Mouse (Mus musculus) Patski (cell line): ENCODE results near the gene Dop1b. TPM values are rescaled to one million over a fixed set of nuclear protein-coding genes. Genes with fewer than 3 reads are reported as not detected.

Source experiments
- ATAC-seq: fragments of 100-300 bp; one replicate; pipeline ENCODE4 v1.8.0; 2021
- CTCF ChIA-PET: fragments of 350-600 bp; sonication (Branson Sonifier 250); formaldehyde crosslinking; loops from one replicate; lab custom pipeline; 2022; ENCODE audit warnings: inconsistent platforms; lab: Charles Lee
- POLR2A ChIA-PET: fragments of 350-600 bp; sonication (Branson Sonifier 250); formaldehyde crosslinking; loops from one replicate; lab custom pipeline; 2022; ENCODE audit warnings: antibody characterized with exemption, inconsistent platforms; lab: Charles Lee
- DNase-seq: peaks from one replicate; pipeline ENCODE4 v3.0.0-alpha.2; 2011; ENCODE audit warnings: low read depth, low spot score
- H3K27me3 ChIP-seq: fragments of 371-371 bp; one replicate; pipeline ENCODE4 v1.5.1; 2021
- CTCF ChIP-seq: fragments of 100-300 bp; IDR thresholded peaks from one replicate; pipeline ENCODE4 v1.5.1; 2021
- in situ Hi-C: fragments of 300-500 bp; cut with MboI; formaldehyde crosslinking; loops from 3 replicates; pipeline ENCODE4 v1.11.1; 2018; ENCODE audit warnings: low pct_unique_long_range_greater_than_20kb, mixed read lengths
- polyA plus RNA-seq: library from polyadenylated mRNA; unstranded; gene quantifications from one replicate; pipeline ENCODE4 v1.2.3, GENCODE M21; 2021

Gene Dop1b
- polyA plus RNA-seq, 1 experiment from 2014 or later = 12.6 TPM

DNA sequence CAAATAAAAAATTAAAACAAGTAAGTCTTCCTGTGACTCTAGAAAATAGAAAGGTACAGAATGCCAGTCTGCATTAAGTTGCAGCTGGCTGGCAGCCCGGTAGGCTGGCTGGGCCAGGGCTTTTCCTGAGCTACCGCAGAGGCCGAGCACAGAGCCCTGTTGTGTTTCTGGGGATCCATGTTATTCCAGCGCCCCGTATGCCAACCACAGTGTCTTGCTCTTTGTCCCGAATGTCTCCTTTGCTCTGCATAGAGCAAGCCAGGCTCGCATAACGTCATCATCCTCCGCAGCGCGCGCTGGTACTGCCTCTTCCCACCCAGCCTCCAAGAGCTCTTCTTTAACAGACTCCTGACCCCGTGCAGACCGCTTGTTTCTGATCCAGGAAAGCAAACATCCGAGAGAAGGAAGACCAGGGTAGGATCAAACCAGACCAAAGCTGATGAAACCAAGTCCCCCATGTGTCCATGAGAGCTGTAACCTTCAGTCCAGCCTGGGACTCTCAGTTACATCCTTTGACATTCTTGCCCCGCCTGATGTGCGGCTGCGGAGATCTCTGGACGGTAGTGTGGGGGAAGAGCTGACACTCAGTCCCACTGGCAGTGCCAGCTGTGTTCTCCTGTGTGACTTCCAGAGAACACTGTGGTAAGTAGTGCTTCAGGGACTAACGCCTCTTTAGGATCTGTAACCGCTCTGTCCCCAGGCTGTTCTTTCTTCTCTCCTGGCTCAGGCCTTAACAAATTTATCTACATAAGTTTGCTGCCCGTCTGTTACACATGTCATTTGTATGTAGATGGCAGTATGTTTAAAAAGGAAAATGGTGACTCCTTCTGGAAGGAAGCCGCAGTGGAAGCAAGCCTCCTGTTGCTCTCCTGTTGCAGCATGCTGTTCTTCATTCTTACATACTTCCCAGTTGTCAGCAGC, 18.4 kb downstream of the Dop1b start:
- CTCF ChIA-PET = interaction anchor here (1.3 kb wide), 1 partner anchor 10 kb away, joined by 4 read pairs; no protein-coding TSS in a partner anchor
- no peak for TF ChIP-seq CTCF
- no peak for ATAC-seq
- in situ Hi-C loops = no loop called here
- H3K27me3 ChIP-seq = no peaks in the 10 kb centered on the region
- POLR2A ChIA-PET = interaction anchor here (0.6 to 0.8 kb wide), 2 partner anchors 8 to 46 kb away, joined by 3 read pairs; no protein-coding TSS in a partner anchor
- DNase-seq = no peak

- ChIA-PET CTCF (interaction anchor here (1.3 kb wide), 1 partner anchor 8 kb away, joined by 4 read pairs; no protein-coding TSS in a partner anchor), POLR2A (no interaction called here)
- TF ChIP-seq CTCF = no peak
- no peak for DNase-seq
- in situ Hi-C loops = no loop called here
- no peaks in the 10 kb centered on the region for H3K27me3 ChIP-seq
- no peak for ATAC-seq
Observed at GRCm38 (mm10) chr16:93731310-93731709, 19.6 kb downstream of the Dop1b start.

DNA sequence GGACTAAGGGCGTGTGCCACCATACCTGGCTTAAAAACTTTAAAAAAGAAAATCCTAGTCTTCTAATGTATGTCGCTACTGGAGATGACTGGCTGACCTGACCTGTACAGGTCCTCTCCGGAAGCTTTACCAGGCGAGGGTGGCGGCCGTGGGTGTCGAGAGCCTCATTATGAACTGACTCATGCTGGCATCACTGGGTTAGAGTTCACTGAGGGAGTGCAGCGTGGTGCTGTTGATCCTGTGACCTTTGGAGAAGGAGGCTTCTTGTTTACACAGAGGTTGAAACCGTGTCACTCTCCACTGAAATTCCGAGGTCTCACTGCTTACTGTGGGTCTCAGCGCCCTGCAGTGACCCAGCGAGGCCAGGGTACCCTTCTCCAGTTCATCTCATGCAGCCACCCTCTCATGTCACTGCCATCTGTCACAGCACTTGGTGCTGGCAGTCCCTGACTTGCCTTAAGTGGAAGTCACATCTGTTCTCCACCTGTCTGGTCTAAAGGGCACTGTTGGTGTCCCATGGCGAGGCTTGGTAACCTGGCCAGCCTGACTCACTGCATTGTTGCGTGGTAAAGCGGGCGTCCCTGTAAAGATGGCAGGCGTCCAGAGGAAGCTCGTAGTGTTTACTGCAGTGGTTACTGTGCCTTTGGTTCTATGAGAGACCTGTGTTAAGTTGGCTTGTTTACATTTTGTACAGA, 21.3 kb downstream of the Dop1b start:
- no peaks in the 10 kb centered on the region for H3K27me3 ChIP-seq
- TF ChIP-seq CTCF = no peak
- CTCF ChIA-PET = no interaction called here
- in situ Hi-C loops = no loop called here
- POLR2A ChIA-PET = interaction anchor here (0.7 kb wide), 1 partner anchor 24 kb away, joined by 3 read pairs; no protein-coding TSS in a partner anchor
- DNase-seq = no peak
- no peak for ATAC-seq

DNA sequence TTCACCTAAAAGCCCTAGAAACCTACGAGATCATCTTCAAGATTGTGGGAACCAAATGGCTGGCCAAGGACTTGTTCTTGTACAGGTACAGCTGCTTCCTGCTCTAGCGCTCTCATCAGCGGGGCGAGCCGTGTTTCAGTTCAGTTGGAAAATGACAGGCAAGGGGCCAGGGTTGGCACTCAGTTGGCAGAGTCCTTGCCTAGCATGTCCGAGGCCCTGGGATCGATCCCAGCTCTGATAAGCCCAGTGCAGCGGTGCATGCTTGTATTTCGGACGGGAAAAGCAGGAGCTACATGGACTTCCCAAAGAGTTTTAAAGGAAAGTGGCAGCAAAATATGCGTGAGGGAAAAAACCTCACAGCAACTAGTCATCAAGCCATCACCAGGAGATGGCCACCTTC, 27.5 kb downstream of the Dop1b start:
- TF ChIP-seq CTCF = no peak
- ChIA-PET CTCF (interaction anchor here (1.2 kb wide), 1 partner anchor 8 kb away, joined by 4 read pairs; no protein-coding TSS in a partner anchor), POLR2A (no interaction called here)
- ATAC-seq (no peak), DNase-seq (no peak)
- in situ Hi-C loops = no loop called here
- no peaks in the 10 kb centered on the region for H3K27me3 ChIP-seq

GRCm38 (mm10) chr16:93742903-93743302, 31.2 kb downstream of the Dop1b start:
- ATAC-seq (no peak), DNase-seq (no peak)
- ChIA-PET POLR2A (no interaction called here), CTCF (interaction anchor here (1.3 kb wide), 1 partner anchor 42 kb away, joined by 3 read pairs; no protein-coding TSS in a partner anchor)
- in situ Hi-C loops = no loop called here
- H3K27me3 ChIP-seq = no peaks in the 10 kb centered on the region
- no peak for TF ChIP-seq CTCF

DNA sequence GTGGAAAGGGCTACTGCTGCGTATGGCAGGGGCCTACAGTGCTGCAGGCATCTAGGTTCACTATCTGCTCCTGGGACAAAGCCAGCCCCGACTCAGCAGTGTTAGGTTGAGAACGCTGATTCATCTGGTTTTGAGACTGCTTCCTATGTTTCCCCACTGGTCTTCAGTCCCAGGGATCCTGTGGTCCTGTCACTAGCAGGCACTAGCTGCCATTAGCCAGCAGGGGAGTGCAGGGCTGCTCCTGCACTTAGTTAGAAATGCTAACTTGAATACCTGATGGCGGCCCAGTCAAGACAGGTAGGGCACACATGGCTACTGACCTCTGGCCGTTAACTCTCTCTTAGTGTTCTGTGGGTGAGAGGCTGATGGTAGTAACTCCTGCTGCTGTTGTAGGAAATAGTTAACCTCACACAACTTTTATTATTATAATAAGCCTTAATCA, 32.4 kb downstream of the Dop1b start:
- in situ Hi-C loops = no loop called here
- DNase-seq (no peak), ATAC-seq (no peak)
- ChIA-PET CTCF (no interaction called here), POLR2A (no interaction called here)
- H3K27me3 ChIP-seq = no peaks in the 10 kb centered on the region
- TF ChIP-seq CTCF = no peak

DNA sequence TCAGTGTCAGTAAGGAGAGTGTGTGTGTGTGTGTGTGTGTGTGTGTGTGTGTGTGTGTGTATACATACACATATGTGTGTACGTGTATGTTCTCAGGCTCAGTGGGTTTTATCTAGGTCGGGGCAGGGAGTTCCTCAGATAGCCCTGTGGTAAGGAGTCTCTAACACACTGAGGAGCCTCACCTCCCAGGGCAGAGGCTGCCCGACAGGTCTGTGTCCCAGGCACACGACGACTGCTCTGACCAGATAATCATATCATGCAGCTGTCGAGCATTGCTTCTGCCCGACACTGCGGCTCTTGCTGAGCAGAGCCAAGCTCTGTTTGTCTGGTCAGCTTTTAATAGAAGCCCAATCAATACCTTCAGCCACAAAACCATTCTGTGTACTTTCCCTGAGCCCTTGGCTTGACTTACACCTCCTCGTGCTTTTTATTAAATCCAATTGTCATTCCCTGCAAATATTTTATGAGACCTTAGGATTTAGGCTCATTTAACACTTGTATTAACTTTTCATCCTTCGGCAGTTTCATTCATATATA, 33.2 kb downstream of the Dop1b start:
- ChIA-PET POLR2A (no interaction called here), CTCF (no interaction called here)

DNA sequence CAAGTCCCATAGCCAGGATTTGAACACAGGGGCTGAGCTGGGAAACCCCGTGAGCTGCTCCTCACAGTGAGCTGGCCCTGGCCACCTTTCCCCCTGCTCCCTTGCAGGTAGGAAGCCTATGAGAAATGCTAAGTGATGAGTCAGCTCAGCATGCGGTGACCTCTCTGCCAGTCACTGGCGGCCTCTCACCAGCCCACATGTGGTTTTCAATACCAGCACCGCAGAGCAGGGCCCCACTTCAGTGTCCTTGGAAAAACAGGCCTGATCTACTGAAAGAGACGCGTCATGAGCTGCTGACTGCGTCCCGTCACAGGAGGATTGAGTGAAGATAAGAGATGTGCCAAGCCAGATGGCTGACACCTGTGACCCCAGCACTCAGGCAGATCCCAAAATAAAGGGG, 34.7 kb downstream of the Dop1b start:
- H3K27me3 ChIP-seq = no peaks in the 10 kb centered on the region
- CTCF ChIA-PET = no interaction called here
- TF ChIP-seq CTCF = no peak
- POLR2A ChIA-PET = no interaction called here
- DNase-seq = no peak
- in situ Hi-C loops = no loop called here
- ATAC-seq = no peak

More for the DNA sequence above, 33.2 kb downstream of the Dop1b start:
- DNase-seq (no peak), ATAC-seq (no peak)
- in situ Hi-C loops = no loop called here
- TF ChIP-seq CTCF = no peak
- no peaks in the 10 kb centered on the region for H3K27me3 ChIP-seq

- in situ Hi-C loops = no loop called here
- no peak for DNase-seq
- no peaks in the 10 kb centered on the region for H3K27me3 ChIP-seq
- ChIA-PET POLR2A (no interaction called here), CTCF (no interaction called here)
- no peak for ATAC-seq
- no peak for TF ChIP-seq CTCF
Observed at GRCm38 (mm10) chr16:93746957-93747356, 35.3 kb downstream of the Dop1b start.

DNA sequence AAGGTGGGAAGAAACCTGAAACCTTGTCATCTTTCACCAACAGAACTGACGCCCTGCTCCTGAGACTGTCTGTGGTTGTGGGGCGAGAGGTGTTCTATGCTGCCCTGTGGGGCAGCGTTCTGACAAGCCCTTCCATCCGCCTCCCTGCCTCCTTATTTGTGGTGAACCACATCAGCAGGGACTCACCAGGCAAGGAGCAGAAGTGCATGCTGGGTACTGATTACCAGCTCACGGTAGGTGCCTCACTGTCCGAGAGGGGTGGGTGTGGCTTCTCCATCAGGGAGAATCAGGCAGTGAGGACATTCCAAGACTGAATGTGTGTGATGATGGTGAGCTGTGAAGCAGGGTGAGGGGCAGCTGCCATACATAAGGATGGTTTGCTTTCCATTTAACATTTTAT, 35.7 kb downstream of the Dop1b start:
- in situ Hi-C loops = no loop called here
- ChIA-PET CTCF (no interaction called here), POLR2A (no interaction called here)
- no peak for DNase-seq
- ATAC-seq = no peak
- no peaks in the 10 kb centered on the region for H3K27me3 ChIP-seq
- TF ChIP-seq CTCF = no peak
